Mouse (Mus musculus): ENCODE measurements around the gene Olfr1220.

Gene Olfr1220

GRCm38 (mm10) chr2:89106735-89107134 is at the start of gene Olfr1220:
Gene Olfr1220 (minus strand): TSS chr2:89106835.
- in situ Hi-C loops (cut with MboI, MseI), result no loop called here

- in situ Hi-C loops (cut with MboI, MseI), result no loop called here
These were observed 44.8 kb upstream of the Olfr1220 start, which contains the start of gene Olfr1223 for GRCm38 (mm10) chr2:89151460-89151859. Gene Olfr1223 (minus strand): TSS chr2:89151560.

GRCm38 (mm10) chr2:89132954-89133353 is 26.3 kb upstream of the Olfr1220 start, which contains the start of gene Olfr1222:
Gene Olfr1222 (minus strand): TSS chr2:89133054.
- in situ Hi-C loops (cut with MboI, MseI), result no loop called here

- in situ Hi-C loops (cut with MboI, MseI), result no loop called here
These were observed 10.5 kb upstream of the Olfr1220 start, which contains the start of gene Olfr1221 for GRCm38 (mm10) chr2:89117183-89117582. Gene Olfr1221 (minus strand): TSS chr2:89117283.

GRCm38 (mm10) chr2:89105651-89106050 is 984 bp downstream of the Olfr1220 start:
- in situ Hi-C loops (cut with MboI, MseI), result no loop called here

GRCm38 (mm10) chr2:89093848-89094247 is 12.8 kb downstream of the Olfr1220 start:
- in situ Hi-C loops (cut with MboI, MseI), result no loop called here

GRCm38 (mm10) chr2:89083413-89083812 is 23.2 kb downstream of the Olfr1220 start, which contains the start of gene Olfr1219:
Gene Olfr1219 (minus strand): TSS chr2:89083513.
- in situ Hi-C loops (cut with MboI, MseI), result no loop called here

- in situ Hi-C loops (cut with MboI, MseI), result no loop called here
These were observed 25.1 kb downstream of the Olfr1220 start for GRCm38 (mm10) chr2:89081487-89081886.

GRCm38 (mm10) chr2:89061087-89061486 is 45.5 kb downstream of the Olfr1220 start, which contains the start of gene Olfr1218:
Gene Olfr1218 (minus strand): TSS chr2:89061187.
- in situ Hi-C loops (cut with MboI, MseI), result no loop called here

Data from regulatory T cell (primary cell).